Mouse (Mus musculus): ENCODE results near the gene Nat9.

Nat9 gene

DNA sequence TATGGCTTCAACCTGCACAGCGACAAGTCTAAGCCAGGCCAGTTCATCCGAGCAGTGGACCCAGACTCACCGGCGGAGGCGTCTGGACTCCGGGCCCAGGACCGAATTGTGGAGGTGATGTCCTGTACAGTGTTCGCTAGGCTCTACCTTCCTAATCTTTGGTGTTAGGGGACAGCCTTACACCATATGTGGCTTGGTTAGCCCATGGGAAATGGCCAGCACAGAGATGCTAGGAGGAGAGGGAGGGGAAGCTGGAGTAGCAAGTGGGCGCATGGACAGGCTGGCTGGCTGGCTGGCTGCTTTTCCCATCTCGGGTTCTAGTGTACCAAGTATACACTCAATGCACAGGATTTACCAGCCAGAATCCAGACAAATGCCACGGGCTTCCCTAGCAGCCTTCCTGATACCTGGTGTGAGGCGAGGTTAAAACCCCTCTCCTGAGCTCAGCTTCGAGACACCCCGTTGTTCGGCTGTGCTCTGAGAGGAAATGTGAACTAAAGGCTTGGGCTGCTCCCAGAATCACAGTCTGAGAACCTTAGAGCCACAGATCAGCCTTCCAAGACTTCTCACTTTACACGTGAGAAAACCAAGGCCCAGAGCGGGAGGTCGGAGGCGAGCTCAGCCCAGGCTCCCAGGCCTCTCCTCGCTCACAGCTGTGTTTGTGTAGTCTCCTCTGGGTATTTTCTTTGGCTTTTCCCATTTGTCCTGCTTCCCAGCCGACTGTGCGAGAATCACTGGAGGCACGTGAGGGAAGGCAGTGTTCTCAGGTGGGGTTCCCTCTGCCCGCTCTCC lies 11.1 kb downstream of the Nat9 start:
- DNase-seq, result no peak

DNA sequence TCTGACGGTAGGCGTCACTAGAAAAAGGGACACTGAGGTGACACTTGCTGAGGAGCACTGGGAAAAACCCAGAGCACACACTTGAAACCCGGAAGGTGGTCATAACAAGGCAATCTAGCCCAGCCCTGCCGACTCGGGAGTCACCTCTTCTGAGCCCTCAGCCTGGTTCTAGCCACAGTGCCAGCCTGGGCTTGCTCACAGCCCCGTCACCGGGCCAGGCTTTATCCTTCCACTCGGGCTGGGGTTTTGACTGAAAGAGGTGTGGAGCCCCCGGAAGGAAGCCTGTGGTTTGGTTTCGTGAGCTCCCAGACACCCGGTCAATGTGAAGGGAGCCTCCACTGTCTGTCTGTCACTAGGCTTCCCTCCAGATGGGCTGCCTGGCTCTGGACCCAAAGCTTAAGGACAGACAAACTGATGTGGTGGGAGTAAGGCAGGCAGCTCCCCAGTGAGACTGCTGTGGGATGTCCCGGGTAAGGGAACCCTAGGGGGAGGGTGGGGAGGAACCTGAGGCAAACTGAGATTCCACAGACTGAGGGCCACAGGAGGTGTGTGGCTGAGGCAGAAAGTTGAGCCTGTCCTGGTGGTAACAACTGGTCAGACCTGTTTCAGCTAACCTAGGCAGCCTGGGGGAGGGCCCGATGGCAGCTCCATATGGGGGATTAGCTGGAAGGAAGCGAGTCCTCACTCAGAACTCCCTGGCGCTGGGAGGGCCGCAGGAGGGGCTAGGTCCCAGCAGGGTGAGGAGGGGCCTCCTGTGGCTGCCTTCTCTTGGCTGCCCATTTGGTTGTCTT lies 13.9 kb downstream of the Nat9 start:
- peak; percentile 43 to 63 for DNase-seq

GRCm38 (mm10) chr11:115172825-115173287 lies 14.8 kb downstream of the Nat9 start:
- DNase-seq, result no peak

GRCm38 (mm10) chr11:115171125-115171524 lies 16.5 kb downstream of the Nat9 start:
- DNase-seq, result no peak

DNA sequence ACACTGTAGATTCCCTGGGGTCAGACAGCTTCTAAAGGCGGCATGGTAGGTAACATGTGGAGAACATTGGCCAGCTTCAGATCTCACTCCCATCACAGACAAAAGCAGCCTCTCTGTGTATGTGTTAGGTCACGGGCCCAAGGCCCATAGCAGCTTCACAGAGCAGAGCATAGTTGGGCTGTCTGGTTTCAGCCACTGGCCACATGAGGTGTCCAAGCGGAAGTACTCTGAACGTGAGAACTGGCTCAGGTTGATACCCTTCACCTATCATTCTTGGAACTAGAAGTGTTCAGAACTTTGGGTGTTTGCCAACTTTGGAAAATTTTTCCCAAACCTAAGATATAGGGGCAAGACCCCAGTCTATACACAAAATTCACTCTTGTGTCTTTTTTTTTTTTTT lies 18.2 kb downstream of the Nat9 start:
- DNase-seq, result no peak

- no peak for DNase-seq
Measured at GRCm38 (mm10) chr11:115167631-115168249, 19.9 kb downstream of the Nat9 start.

- DNase-seq, result no peak
Measured at GRCm38 (mm10) chr11:115166776-115167175, 20.9 kb downstream of the Nat9 start.

DNA sequence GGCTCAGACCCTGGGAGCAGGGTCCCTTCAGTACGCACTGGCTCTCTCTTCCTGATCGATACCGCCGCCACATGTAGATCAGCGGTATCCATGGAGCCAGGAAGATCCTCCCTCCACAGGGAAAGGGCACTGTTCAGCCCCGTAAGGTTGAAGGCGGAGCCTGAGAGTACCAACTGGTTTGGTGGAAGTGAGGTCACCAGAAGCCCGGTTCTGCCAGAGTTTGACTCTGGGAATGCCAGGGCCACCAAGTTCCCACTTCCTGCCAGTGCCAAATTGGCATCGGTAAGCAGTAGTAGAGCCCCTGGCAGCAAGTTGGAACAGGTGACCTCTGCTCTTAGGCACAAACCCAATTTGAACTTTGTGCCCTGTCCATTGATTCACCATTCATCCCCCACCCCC lies 22.7 kb downstream of the Nat9 start:
- peak in 1 of 2 experiments; percentile 41 for DNase-seq

GRCm38 (mm10) chr11:115164341-115164975 lies 23.2 kb downstream of the Nat9 start:
- DNase-seq, result no peak

DNA sequence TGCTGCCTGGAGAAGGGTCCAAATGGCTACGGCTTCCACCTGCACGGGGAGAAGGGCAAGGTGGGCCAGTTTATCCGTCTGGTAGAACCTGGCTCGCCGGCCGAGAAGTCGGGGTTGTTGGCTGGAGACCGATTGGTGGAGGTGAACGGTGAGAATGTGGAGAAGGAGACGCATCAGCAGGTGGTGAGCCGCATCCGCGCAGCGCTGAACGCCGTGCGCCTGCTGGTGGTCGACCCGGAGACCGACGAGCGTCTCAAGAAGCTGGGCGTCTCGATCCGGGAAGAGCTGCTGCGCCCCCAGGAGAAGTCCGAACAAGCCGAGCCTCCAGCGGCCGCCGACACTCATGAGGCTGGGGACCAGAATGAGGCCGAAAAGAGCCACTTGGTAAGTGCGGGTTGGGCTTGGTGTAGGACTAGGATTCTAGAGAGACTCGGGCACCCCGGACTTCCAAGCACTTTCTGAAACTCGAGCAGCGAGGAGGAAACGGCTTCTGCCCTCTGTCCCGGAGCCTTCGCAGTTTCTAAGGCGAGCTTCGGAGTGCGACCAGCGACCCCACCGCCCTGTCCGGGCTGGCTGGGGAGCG lies 24.0 kb downstream of the Nat9 start:
- peak; percentile 58 to 62 for DNase-seq

GRCm38 (mm10) chr11:115162832-115163480 lies 24.7 kb downstream of the Nat9 start, which contains the start of gene Slc9a3r1:
TSS of gene Slc9a3r1 (plus strand) at chr11:115163341.
- DNase-seq, result peak; percentile 98 to 99

- DNase-seq, result no peak
Measured at GRCm38 (mm10) chr11:115162205-115162601, 25.5 kb downstream of the Nat9 start.

DNA sequence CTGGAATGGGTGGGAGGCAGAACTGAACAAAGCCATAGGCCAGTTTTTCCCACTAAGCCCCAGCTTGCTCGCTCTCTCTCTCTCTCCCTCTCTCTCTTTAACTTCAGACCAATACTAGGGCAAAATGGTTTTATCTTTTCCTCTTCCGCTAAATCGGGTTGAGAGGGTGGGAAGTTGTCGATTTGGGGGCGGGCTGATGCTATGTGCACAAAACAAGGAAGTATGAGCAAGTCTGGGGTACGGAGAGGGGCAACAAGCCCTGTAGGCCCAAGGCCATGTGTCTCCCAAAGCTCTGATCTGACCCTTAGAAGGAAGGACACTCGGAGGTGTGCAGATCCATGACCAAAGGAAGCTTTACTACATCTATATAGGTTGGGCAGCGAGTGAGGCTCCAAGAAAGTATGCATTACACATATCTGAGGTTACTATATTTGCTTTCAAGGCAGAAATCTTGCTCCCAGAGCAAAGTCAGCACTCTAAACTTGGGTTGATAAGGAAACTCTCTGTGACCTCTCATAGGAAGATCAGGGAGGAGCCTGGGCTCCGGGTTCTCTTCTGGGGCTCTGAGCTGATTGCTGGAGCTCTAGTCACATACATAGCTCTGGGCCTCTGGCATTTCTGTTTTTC lies 26.0 kb downstream of the Nat9 start:
- no peak for DNase-seq

DNA sequence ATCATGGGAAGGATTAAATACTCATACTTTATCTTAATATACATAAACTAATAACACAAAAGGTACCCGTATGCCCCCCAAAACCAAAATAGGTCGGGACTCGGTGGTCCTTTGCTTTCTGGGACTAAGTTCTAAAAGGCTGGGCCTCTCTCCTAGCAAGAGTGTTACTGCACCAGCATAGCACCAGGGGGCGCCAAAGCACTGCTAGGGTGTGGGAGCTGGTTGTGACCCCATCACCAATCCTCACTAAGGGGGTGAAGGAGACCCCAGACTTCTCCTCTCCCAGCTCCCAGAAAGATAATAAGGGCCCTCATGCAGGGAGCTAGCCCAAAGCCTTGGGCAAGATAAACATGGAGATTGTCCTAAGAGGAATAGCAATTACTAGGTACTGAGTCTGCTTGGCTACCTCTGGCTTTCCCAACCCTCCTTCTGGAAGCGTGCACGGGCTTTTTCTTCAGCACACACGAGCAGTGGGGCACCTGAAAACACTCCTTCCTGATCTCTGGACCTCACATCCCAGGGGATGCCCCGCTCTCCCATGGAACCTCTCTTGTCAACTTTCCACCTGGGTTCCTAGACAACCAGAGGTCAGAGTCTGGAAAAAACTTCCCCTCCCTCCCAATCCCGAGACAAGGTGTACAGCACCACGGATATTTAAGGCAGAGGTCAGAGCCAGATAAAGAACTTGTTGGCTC lies 26.6 kb downstream of the Nat9 start:
- DNase-seq, result peak; percentile 73 to 85

DNA sequence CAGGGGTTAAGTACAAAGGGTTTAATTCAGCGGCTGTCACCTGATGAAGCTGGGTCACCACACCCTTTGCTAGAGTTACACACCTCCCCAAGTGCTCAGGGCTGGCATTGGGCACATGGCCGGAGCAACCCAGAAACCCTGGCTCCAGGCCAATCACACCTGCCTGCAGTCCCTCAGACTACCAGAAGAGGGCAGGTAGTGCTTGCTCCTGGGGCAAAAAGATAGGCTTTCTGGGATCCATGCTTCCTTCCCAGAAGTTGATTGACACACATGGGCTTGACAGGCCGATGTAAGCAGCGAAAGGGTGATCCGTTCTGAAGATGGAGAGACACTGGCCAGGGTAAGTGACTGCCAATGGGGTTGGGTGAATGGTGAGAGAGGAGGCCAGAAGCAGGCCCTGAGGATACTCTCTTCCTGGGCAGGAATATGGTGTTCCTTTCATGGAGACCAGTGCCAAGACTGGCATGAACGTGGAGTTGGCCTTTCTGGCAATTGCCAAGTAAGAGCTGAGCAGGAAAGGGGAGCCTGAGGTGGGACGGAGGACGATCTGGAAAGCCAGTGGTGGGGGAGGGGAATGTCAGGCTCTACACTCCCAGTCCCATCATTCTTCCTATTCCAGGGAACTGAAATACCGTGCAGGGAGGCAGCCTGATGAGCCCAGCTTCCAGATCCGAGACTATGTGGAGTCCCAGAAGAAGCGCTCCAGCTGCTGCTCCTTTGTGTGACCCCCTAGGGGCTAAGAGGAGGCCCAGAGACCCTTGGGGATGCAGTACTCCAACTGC lies 27.5 kb downstream of the Nat9 start:
- DNase-seq, result peak; percentile 85 to 91

- DNase-seq, result peak; percentile 50 to 56
Measured at GRCm38 (mm10) chr11:115157933-115158719, 29.5 kb downstream of the Nat9 start.

DNA sequence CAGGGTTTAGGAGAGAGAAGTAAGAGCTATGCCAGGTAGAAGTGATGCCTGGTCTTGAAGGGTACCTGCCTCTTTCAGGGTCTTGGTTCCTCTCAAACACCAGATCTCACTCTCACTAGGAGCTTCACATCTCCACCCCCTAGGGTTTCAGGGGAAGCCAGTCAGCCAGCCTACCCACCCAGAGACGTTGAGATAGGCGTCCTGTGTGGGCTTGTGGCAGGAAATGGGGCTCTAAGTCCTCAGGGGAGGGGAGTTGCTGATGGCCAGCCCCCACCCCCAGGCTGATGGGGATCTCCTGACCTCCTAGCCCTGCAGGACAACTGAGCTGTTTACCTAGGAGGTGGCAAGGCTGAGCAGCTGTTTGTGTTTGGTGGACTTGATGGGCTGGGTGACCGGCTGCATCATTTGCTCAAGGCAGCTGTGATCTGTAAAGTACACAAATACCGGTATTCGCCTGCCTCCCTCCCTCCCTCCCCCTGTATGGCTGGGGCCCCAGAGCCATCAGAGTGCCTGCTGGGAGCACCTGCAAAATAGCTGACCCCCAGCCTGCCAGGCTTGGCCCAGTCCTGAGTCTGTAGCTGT lies 32.5 kb downstream of the Nat9 start:
- DNase-seq, result no peak

GRCm38 (mm10) chr11:115153699-115154292 lies 33.9 kb downstream of the Nat9 start:
- DNase-seq, result peak; percentile 83 to 87

All from lung, postnatal 4 days (tissue).